Mouse (Mus musculus) kidney, adult 2 months (tissue): ENCODE data around the gene Plekhm1.
A peak's percentile ranks its signal among the peaks of the same experiment; 100 is the strongest.

Source experiments
- CTCF ChIP-seq: fragments of 200-500 bp; conservative IDR thresholded peaks from 2 replicates; pipeline ENCODE4 v1.5.1; 2011; ENCODE audit warnings: low read depth, mild to moderate bottlenecking, control low read depth, low read length, moderate library complexity, mixed read lengths; ENCODE audit not compliant: insufficient read depth, insufficient read length
- POLR2A ChIP-seq: fragments of 200-500 bp; IDR thresholded peaks from one replicate; pipeline ENCODE4 v1.6.1; 2011; ENCODE audit warnings: low read depth, low read length, control low read depth

GRCm38 (mm10) chr11:103402198-103402597 lies 10.3 kb downstream of the Plekhm1 start:
- TF ChIP-seq CTCF = peak; percentile 88
- TF ChIP-seq POLR2A = no peak
